Mouse (Mus musculus): ENCODE results near the gene Dnajb2.

DNA sequence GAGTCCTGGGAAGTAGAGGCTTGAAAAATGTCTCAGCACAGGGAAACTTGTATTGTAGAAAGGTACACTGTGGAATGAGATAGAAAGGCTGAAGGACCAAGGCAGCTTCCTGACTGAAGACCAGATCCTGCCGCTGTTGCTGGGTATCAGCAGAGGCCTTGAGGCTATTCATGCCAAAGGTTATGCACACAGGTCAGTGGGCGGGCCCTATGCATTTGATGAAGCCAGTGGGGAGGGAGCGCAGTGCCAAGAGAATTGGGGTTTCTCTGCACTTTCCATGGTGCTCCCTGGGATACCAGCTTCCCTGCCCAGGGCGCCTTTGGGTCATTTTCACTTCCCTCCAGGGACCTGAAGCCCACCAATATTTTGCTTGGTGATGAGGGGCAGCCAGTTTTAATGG is 23.7 kb upstream of the Dnajb2 start:
- TF ChIP-seq EP300 (IDR thresholded peaks at IDR 0.05; ENCODE audit: low read depth) (no peak), CTCF (IDR thresholded peaks at IDR 0.05; ENCODE audit: low read depth) (no peak)

Data from liver, embryonic 14.5 days (tissue).